Mouse (Mus musculus): ENCODE results near the gene Zfp410. TPM values are rescaled to one million over a fixed set of nuclear protein-coding genes. Genes with fewer than 3 reads are reported as not detected.

The Zfp410 gene
- 10 to 100 TPM; 39.3 to 41.0 TPM for total RNA-seq (2021)
- long read RNA-seq, experiment 1, transcript Zfp410-201 (12 exons, 2,597 nt), result major isoform, 17 of 21 reads
- long read RNA-seq, experiment 1, partial matches to known transcripts, result 0 of 21 reads
- long read RNA-seq, experiment 1, other reads (novel, unspliced or antisense), result 4 of 21 reads
- long read RNA-seq, experiment 2, transcript Zfp410-201 (12 exons, 2,597 nt), result major isoform, 18 of 35 reads
- long read RNA-seq, experiment 2, partial matches to known transcripts, result 3 of 35 reads
- long read RNA-seq, experiment 2, other reads (novel, unspliced or antisense), result 14 of 35 reads

DNA sequence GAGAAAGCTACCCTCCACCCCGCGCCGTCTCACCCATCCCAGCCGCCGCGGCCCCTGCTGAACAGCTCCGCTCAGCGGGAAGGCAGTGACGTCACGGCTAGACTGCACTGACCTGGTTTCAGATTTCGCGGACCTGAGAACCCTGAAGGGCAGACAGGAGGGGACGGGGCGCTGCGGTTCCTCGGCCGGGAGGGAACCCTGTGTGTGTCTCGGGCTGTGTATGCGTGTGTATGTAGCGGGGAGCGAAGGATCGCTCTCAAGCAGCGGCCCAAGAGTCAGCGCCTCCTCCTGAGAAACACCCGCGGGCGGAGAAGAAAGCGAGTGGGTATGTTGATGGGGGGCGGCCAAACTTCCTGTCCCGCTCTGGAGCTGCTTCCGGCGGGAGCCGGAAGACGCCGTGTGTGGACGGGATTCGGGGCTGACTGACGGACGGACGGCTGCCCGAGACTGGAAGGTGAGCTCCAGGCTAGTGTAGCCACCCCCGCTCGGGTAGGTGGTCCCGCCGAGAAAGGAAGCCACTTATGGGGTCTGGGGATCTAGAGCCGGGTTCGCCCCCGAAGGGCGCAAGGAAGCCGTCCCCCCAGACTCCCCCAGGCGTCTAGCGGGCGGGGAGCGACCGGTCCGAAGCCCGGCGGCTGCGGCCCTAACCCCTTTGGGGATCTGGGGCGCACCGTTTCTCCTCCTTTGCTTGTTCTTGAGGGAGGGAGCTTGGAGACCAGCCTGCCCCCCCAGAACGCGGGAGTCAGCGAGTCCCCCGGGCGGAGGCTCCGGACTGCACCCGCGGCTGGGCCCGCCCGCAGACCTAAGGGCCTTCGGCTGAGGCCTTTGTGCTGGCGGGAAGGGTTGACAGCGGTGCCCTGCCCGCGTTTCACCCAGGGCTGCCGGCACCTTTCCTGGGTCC is at the start of gene Zfp410:
Gene Zfp410, plus strand, starts transcription at position 132 of the 901 bp plus-strand sequence.
- peak within 1 kb of the TSS; percentile 99 for H3K4me3 ChIP-seq
- TF ChIP-seq CTCF (conservative IDR thresholded peaks at IDR 0.05), result no peak; the same call in 1 of the 2 replicates
- H3K27ac ChIP-seq, result peak within 1 kb of the TSS; percentile 92
- DNase-seq (ENCODE audit: low spot score in 2 of 2), result peak; percentile 77 to 78

DNA sequence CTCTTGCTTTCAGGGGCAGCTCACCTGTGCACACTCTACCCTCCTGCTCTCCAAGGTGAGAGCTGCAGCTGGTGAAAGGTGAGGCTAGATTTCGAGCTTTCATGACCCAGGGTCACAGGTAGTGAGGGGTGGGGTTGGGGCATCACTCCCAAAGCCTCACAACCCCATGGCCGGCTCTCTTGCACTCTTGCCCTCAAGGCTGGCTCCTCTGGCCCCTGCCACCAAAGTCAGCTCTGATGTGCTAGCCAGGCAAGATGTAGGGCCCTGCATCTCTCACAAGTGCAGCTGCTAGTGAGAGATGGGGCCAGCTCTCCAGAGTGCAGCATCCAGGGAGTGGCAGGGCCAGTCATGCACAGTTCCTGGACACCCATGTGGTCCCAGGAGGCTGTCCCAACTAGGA is 49.4 kb upstream of the Zfp410 start:
- TF ChIP-seq CTCF (conservative IDR thresholded peaks at IDR 0.05), result no peak
- no peak overlapping the region for H3K27ac ChIP-seq
- no peak overlapping the region for H3K4me3 ChIP-seq
- DNase-seq (ENCODE audit: low spot score in 2 of 2), result no peak

DNA sequence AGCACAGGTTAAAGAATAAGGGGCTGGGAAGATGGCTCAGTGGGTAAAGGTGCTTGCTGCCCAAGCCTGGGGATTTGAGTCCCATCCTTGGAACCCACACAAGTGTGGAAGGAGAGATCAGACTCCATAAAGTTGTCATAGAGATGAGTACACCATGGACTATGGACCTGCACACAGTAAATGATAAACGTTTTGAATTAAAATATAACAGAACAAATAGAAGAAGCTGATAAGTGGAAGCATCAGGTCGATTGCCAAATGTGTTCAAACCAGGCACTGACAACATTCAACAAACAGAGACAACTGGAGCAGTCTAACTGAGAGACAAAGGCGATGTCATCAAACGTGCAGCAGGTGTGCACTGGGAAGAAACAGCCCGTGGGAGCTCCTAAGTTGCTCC is 43.3 kb upstream of the Zfp410 start:
- DNase-seq (ENCODE audit: low spot score in 2 of 2), result no peak
- no peak for TF ChIP-seq CTCF (conservative IDR thresholded peaks at IDR 0.05)
- Histone ChIP-seq H3K4me3 (no peak overlapping the region), H3K27ac (no peak overlapping the region)

GRCm38 (mm10) chr12:84275288-84275687 is 41.4 kb upstream of the Zfp410 start:
- TF ChIP-seq CTCF (conservative IDR thresholded peaks at IDR 0.05), result no peak
- no peak overlapping the region for H3K4me3 ChIP-seq
- DNase-seq (ENCODE audit: low spot score in 2 of 2), result no peak
- H3K27ac ChIP-seq, result no peak overlapping the region

GRCm38 (mm10) chr12:84276288-84276687 is 40.4 kb upstream of the Zfp410 start:
- no peak for TF ChIP-seq CTCF (conservative IDR thresholded peaks at IDR 0.05)
- Histone ChIP-seq H3K27ac (no peak overlapping the region), H3K4me3 (no peak overlapping the region)
- DNase-seq (ENCODE audit: low spot score in 2 of 2), result no peak

DNA sequence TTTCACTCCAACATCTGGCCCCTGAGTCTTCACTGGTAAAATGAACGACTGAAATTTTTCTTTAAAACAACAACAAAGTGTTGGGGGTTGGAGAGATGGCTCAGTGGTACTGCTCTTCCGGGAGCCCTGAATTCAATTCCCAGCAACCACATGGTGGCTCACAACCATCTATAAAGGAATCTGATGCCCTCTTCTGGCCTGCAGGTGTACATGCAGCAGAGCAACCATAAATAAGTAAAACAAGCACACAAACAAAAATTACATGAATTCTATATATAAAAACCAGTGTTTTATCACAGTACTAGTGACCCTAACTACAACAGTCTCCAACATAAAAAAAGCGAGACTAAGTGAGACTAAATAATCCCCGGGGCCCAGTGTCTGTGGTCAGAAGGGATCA is 39.9 kb upstream of the Zfp410 start:
- Histone ChIP-seq H3K27ac (no peak overlapping the region), H3K4me3 (no peak overlapping the region)
- TF ChIP-seq CTCF (conservative IDR thresholded peaks at IDR 0.05), result peak; percentile 52
- DNase-seq (ENCODE audit: low spot score in 2 of 2), result no peak

GRCm38 (mm10) chr12:84277832-84278231 is 38.8 kb upstream of the Zfp410 start:
- TF ChIP-seq CTCF (conservative IDR thresholded peaks at IDR 0.05), result peak; percentile 26
- no peak overlapping the region for H3K27ac ChIP-seq
- H3K4me3 ChIP-seq, result no peak overlapping the region
- DNase-seq (ENCODE audit: low spot score in 2 of 2), result no peak

DNA sequence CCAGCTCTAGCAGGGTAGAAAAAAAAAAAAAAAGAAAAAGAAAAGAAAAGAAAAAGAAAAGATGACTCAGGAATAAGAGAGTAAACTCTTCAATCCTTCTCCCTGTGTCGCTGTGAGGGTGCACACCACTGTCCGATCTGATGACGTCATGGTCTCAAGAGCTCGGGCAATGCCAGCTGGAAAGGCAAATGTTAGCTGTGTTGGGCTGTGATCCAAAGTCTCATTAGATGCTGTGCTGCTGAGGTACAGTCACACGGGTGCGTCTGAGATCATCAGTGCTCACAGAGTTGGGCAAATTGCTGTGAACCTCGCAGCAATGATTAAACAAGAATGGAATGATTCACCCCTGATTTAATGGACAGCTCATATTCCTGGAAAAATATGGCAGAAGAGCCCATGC is 37.8 kb upstream of the Zfp410 start:
- Histone ChIP-seq H3K4me3 (no peak overlapping the region), H3K27ac (no peak overlapping the region)
- TF ChIP-seq CTCF (conservative IDR thresholded peaks at IDR 0.05), result no peak
- DNase-seq (ENCODE audit: low spot score in 2 of 2), result peak in 1 of 2 experiments; percentile 7

DNA sequence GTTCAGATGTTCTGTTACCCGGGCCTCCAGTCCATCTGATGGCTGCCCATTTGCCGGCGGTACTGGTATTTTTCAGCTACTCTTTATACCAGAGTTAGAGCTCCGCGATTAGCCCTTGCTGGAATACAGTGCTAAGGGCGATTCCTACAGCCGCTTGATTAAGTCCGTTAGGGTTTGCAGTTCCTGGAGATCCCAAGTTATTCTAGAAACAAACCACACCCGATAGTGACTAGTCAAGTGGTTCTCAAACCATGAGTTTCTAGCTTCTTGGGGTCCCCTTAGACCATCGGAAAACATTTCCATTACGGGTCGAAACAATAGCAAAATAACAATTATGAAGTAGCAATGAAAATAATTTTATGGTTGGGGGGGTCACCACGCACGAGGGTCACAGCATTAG is 32.3 kb upstream of the Zfp410 start:
- Histone ChIP-seq H3K4me3 (peak overlapping the region; percentile 66), H3K27ac (peak overlapping the region; percentile 88; the same call in 1 of the 2 replicates)
- no peak for TF ChIP-seq CTCF (conservative IDR thresholded peaks at IDR 0.05)
- DNase-seq (ENCODE audit: low spot score in 2 of 2), result no peak

- Histone ChIP-seq H3K4me3 (peak within 1 kb of the TSS; percentile 66), H3K27ac (peak within 1 kb of the TSS; percentile 88)
- peak; percentile 87 to 88 for DNase-seq (ENCODE audit: low spot score in 2 of 2)
- TF ChIP-seq CTCF (conservative IDR thresholded peaks at IDR 0.05), result 0 out of 2 replicates have a peak, but pooled peaks have one; percentile 8
These were observed 31.6 kb upstream of the Zfp410 start, which contains the start of gene Ptgr2 for GRCm38 (mm10) chr12:84284885-84285592. Ptgr2 (plus strand) TSS chr12:84285232.

GRCm38 (mm10) chr12:84285593-84285968 is 31.1 kb upstream of the Zfp410 start:
- Histone ChIP-seq H3K4me3 (peak overlapping the region; percentile 66), H3K27ac (peak overlapping the region; percentile 88)
- DNase-seq (ENCODE audit: low spot score in 2 of 2), result no peak
- TF ChIP-seq CTCF (conservative IDR thresholded peaks at IDR 0.05), result no peak

DNA sequence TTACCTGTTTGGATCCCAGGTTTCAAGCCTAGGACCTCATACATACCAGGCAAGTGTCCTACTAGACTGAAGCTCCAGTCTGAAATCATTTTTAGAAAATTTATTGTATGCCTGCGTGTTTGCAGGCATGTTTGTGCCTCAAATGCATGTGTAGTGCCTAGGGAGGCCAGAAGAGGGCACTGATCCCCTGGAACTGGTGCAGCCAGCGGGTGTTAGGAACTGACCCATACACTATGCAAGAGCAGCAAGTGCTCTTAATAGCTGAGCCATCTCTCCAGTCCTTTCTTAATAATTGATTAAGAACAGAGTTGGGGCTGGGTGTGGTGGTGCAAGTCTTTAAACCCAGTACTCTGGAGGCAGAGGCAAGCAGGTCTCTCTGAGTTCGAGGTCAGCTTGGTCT is 28.2 kb upstream of the Zfp410 start:
- Histone ChIP-seq H3K4me3 (no peak overlapping the region), H3K27ac (no peak overlapping the region)
- peak in 1 of 2 experiments; percentile 34 for DNase-seq (ENCODE audit: low spot score in 2 of 2)
- peak; percentile 69 for TF ChIP-seq CTCF (conservative IDR thresholded peaks at IDR 0.05)

- DNase-seq (ENCODE audit: low spot score in 2 of 2), result no peak
- Histone ChIP-seq H3K4me3 (no peak overlapping the region), H3K27ac (no peak overlapping the region)
- TF ChIP-seq CTCF (conservative IDR thresholded peaks at IDR 0.05), result no peak
These were observed 18.8 kb upstream of the Zfp410 start for GRCm38 (mm10) chr12:84297851-84298250.
